Mouse (Mus musculus) forebrain, embryonic 13.5 days (tissue): ENCODE measurements around the gene Tjp1. TPM values are rescaled to one million over a fixed set of nuclear protein-coding genes. Genes with fewer than 3 reads are reported as not detected.

Source experiments
- ATAC-seq: fragments of 200-750 bp; cut with Nextera tagmentation; 2 replicates; pipeline ENCODE4 v1.8.0; 2017
- H3K27ac ChIP-seq: fragments of 300-500 bp; sonication (generic); 2 replicates; pipeline ENCODE4 v1.5.1; 2015; ENCODE audit warnings: inconsistent platforms, mild to moderate bottlenecking, moderate library complexity
- H3K27me3 ChIP-seq: fragments of 300-500 bp; sonication (generic); 2 replicates; pipeline ENCODE4 v1.6.1; 2015; ENCODE audit warnings: mild to moderate bottlenecking, inconsistent platforms
- H3K36me3 ChIP-seq: fragments of 300-500 bp; sonication (generic); 2 replicates; pipeline ENCODE4 v1.6.1; 2015; ENCODE audit warnings: mild to moderate bottlenecking, inconsistent platforms; ENCODE audit not compliant: poor library complexity, severe bottlenecking
- H3K4me1 ChIP-seq: fragments of 300-500 bp; sonication (generic); 2 replicates; pipeline ENCODE4 v1.6.1; 2015; ENCODE audit warnings: inconsistent platforms
- H3K4me2 ChIP-seq: fragments of 300-500 bp; sonication (generic); 2 replicates; pipeline ENCODE4 v1.6.1; 2015; ENCODE audit warnings: inconsistent platforms, mild to moderate bottlenecking, moderate library complexity
- H3K4me3 ChIP-seq: fragments of 300-500 bp; sonication (generic); 2 replicates; pipeline ENCODE4 v1.5.1; 2015; ENCODE audit warnings: mild to moderate bottlenecking, inconsistent platforms
- H3K9ac ChIP-seq: fragments of 300-500 bp; sonication (generic); 2 replicates; pipeline ENCODE4 v1.6.1; 2015; ENCODE audit warnings: mild to moderate bottlenecking, inconsistent platforms
- H3K9me3 ChIP-seq: fragments of 300-500 bp; sonication (generic); replicated peaks from 2 replicates; pipeline ENCODE4 v1.6.1; 2016; ENCODE audit warnings: inconsistent platforms
- WGBS: fragments of 180-500 bp; shearing (Covaris S2); methylation state at CpG from one replicate; pipeline ENCODE4 v1.1.7; 2015; 5-methylcytosine and 5-hydroxymethylcytosine counted together
- polyA plus RNA-seq: library from polyadenylated mRNA; unstranded; fragments of >200 nt; fragmentation: Nextera tagmentation; extraction: Ambion mirVana; gene quantifications from 2 replicates; pipeline ENCODE4 v1.2.1, GENCODE M21; 2015

The Tjp1 gene
- polyA plus RNA-seq, 1 experiment from 2014 or later: 19.9 TPM

DNA sequence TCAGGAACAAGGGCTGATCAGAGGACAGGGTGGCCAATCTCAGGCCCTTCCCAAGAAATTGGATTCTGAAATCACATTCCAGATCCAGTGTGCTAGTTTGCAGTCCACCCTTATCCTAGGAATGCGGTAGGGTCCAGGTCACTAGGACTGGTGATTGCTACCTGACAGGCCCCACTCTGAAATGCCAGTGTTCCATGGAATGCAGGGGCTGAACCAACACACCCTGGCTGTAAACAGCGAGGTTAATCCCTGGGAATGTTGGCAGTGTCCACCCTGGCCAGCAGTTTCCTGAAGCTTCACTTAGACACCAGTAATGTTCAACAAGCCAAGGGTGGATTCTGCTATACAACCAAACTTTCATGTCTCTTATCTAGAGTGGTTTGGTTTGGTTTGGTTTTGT, 45.4 kb downstream of the Tjp1 start:
- Histone ChIP-seq H3K36me3 (no peaks in the 10 kb centered on the region), H3K27ac (no peak overlapping the region), H3K9ac (no peak overlapping the region), H3K9me3 (no peaks in the 10 kb centered on the region), H3K4me3 (no peak overlapping the region), H3K27me3 (no peaks in the 10 kb centered on the region), H3K4me1 (peaks cover 8% of the 10 kb centered on the region), H3K4me2 (no peak overlapping the region)
- ATAC-seq: no peak
- 76% methylated on average over 2 of the region's 2 CpGs for WGBS

- no peak overlapping the region for H3K27ac ChIP-seq
- no peak overlapping the region for H3K4me3 ChIP-seq
- no peak overlapping the region for H3K4me2 ChIP-seq
- no peaks in the 10 kb centered on the region for H3K4me1 ChIP-seq
- H3K9me3 ChIP-seq: no peaks in the 10 kb centered on the region
- 78% methylated on average over 3 of the region's 3 CpGs for WGBS
- H3K27me3 ChIP-seq: no peaks in the 10 kb centered on the region
- no peak for ATAC-seq
- H3K36me3 ChIP-seq: no peaks in the 10 kb centered on the region
- H3K9ac ChIP-seq: no peak overlapping the region
Observed at GRCm38 (mm10) chr7:65472048-65472447, 55.5 kb downstream of the Tjp1 start.

DNA sequence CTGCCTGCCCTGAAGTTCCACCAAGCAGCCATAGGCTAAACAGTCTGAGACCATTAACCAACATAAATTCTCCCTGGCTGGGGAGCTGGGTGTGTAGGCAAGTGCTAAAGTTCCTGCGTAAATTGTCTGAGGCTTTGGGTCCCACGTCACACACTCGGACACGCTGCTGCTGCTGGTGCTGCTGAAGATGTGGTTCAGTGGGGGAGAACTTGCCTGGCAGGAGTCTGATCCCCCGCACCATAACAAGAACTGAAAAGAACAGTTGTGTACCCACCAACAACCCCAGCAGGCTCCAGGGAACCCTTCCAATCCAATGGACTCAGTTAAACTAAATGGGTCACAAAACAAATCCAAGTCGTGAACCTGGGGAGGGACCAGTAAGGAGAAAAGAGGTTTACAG, 56.2 kb downstream of the Tjp1 start:
- H3K4me1 ChIP-seq: no peaks in the 10 kb centered on the region
- no peak for ATAC-seq
- H3K4me2 ChIP-seq: no peak overlapping the region
- 81% methylated on average over 6 of the region's 6 CpGs for WGBS
- no peak overlapping the region for H3K9ac ChIP-seq
- H3K9me3 ChIP-seq: no peaks in the 10 kb centered on the region
- no peak overlapping the region for H3K4me3 ChIP-seq
- H3K27ac ChIP-seq: no peak overlapping the region
- H3K27me3 ChIP-seq: no peaks in the 10 kb centered on the region
- H3K36me3 ChIP-seq: no peaks in the 10 kb centered on the region

DNA sequence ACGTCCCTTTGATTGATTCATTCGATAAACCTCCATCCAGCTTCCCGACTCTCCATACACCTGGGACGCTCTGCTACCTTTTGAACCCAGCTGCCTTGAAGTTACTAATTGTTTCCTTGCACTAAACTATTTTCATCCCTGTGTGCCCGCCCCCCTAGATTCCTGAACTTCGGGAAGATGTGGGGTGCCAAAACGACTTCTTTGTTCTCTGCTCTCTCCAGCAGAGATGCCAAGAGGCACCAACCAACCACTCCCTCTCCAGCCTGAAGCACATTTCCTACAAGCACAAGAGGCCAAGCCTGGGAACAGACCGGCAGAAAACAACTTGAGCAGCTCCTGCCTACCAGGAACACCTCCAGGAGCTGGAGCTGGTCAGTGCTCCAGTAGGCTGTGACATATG, 57.4 kb downstream of the Tjp1 start:
- no peak overlapping the region for H3K4me3 ChIP-seq
- no peak for ATAC-seq
- 40% methylated on average over 8 of the region's 8 CpGs for WGBS

DNA sequence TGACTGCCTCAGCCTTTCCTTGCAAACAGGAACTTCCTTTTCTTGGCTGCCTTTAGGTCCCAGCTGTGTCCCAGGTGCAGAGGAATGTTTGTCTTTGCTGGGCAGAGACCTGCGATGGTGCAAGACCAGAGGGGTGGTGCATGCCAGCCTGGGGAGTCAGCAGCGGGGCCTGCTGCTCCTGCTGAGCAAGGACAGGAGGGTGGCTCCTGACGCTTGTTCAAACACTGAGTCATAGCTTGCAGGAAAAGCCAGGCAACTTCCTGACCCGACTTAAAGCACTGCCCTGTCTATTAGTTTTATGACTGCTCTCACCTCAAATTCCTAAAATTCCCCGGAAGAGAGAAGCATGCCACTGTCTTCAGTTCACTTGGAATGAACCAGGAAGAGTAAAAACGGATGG, 57.9 kb downstream of the Tjp1 start:
- Histone ChIP-seq H3K4me2 (no peak overlapping the region), H3K9me3 (no peaks in the 10 kb centered on the region), H3K36me3 (no peaks in the 10 kb centered on the region), H3K27me3 (no peaks in the 10 kb centered on the region), H3K4me1 (no peaks in the 10 kb centered on the region), H3K4me3 (no peak overlapping the region), H3K9ac (no peak overlapping the region), H3K27ac (no peak overlapping the region)
- no peak for ATAC-seq
- WGBS: 37% methylated on average over 6 of the region's 6 CpGs

More for the DNA sequence above, 57.4 kb downstream of the Tjp1 start:
- Histone ChIP-seq H3K9ac (no peak overlapping the region), H3K9me3 (no peaks in the 10 kb centered on the region), H3K27me3 (no peaks in the 10 kb centered on the region), H3K36me3 (no peaks in the 10 kb centered on the region), H3K27ac (no peak overlapping the region), H3K4me2 (no peak overlapping the region), H3K4me1 (no peaks in the 10 kb centered on the region)

- Histone ChIP-seq H3K4me1 (no peaks in the 10 kb centered on the region), H3K9me3 (no peaks in the 10 kb centered on the region), H3K4me3 (no peak overlapping the region), H3K9ac (no peak overlapping the region), H3K27ac (no peak overlapping the region), H3K27me3 (no peaks in the 10 kb centered on the region), H3K4me2 (no peak overlapping the region), H3K36me3 (no peaks in the 10 kb centered on the region)
- no peak for ATAC-seq
- 86% methylated on average over 8 of the region's 8 CpGs for WGBS
Observed at GRCm38 (mm10) chr7:65468191-65468590, 59.4 kb downstream of the Tjp1 start.

GRCm38 (mm10) chr7:65467306-65468021, 60.1 kb downstream of the Tjp1 start:
- Histone ChIP-seq H3K4me2 (no peak overlapping the region), H3K27ac (no peak overlapping the region), H3K9ac (no peak overlapping the region), H3K4me3 (no peak overlapping the region), H3K36me3 (no peaks in the 10 kb centered on the region), H3K9me3 (no peaks in the 10 kb centered on the region), H3K4me1 (no peaks in the 10 kb centered on the region), H3K27me3 (no peaks in the 10 kb centered on the region)
- WGBS: 84% methylated on average over 4 of the region's 4 CpGs
- ATAC-seq: no peak

DNA sequence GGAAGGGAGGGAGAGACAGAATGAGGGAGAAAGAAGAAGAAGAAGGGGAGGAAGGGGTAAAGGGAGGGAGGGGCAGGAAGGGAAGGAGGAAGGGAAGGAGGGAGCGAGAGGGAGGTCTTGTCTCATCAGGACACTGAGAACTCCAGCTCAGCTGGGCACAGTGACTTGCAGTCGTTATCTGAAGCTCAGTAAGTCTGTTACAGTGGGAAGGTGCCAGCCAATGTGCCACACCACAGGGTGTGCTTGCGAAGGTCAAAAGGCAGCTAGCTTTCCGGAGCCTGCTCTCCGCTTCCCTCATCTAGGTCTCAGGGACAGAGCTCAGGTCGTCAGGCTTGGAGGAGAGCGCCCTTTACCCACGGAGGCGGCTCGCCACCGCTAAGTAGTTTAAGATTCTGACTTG, 61.4 kb downstream of the Tjp1 start:
- Histone ChIP-seq H3K27ac (no peak overlapping the region), H3K9me3 (no peaks in the 10 kb centered on the region), H3K27me3 (no peaks in the 10 kb centered on the region), H3K4me3 (no peak overlapping the region), H3K4me2 (no peak overlapping the region), H3K36me3 (no peaks in the 10 kb centered on the region), H3K4me1 (no peaks in the 10 kb centered on the region), H3K9ac (no peak overlapping the region)
- 41% methylated on average over 11 of the region's 11 CpGs for WGBS
- ATAC-seq: no peak

DNA sequence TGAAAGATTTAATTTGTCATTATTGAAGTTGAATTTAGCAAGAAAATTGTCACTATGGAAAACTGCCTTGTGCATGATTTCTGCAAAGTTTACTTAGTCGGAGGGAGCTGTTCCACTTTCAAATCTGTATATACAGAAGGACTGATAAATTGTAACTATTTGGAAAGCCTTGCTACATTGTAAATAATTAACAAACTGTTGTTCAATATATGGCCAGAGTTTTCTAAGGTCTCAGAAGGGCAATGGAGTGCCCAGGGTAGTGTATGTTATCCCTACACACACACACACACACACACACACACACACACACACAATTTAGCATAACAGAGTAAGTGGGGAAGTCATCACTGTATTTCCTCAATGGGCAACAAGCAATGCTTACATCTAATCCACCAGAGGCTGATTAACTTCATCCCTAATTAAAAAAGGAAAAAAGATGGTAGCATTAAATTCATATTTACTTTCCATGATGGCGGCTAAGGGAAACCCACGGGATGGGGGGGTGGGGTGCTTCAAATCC, 63.0 kb downstream of the Tjp1 start:
- WGBS: 94% methylated on average over 3 of the region's 3 CpGs
- Histone ChIP-seq H3K9ac (no peak overlapping the region), H3K4me2 (no peak overlapping the region)

GRCm38 (mm10) chr7:65463438-65463837, 64.1 kb downstream of the Tjp1 start:
- Histone ChIP-seq H3K27ac (no peak overlapping the region), H3K4me2 (no peak overlapping the region), H3K27me3 (no peaks in the 10 kb centered on the region), H3K9me3 (no peaks in the 10 kb centered on the region), H3K36me3 (no peaks in the 10 kb centered on the region), H3K4me3 (no peak overlapping the region), H3K9ac (no peak overlapping the region), H3K4me1 (no peaks in the 10 kb centered on the region)
- no peak for ATAC-seq
- WGBS: 89% methylated on average over 4 of the region's 4 CpGs

More for the DNA sequence above, 63.0 kb downstream of the Tjp1 start:
- Histone ChIP-seq H3K4me1 (no peaks in the 10 kb centered on the region), H3K27me3 (no peaks in the 10 kb centered on the region), H3K27ac (no peak overlapping the region), H3K4me3 (no peak overlapping the region), H3K36me3 (no peaks in the 10 kb centered on the region), H3K9me3 (no peaks in the 10 kb centered on the region)
- ATAC-seq: no peak

DNA sequence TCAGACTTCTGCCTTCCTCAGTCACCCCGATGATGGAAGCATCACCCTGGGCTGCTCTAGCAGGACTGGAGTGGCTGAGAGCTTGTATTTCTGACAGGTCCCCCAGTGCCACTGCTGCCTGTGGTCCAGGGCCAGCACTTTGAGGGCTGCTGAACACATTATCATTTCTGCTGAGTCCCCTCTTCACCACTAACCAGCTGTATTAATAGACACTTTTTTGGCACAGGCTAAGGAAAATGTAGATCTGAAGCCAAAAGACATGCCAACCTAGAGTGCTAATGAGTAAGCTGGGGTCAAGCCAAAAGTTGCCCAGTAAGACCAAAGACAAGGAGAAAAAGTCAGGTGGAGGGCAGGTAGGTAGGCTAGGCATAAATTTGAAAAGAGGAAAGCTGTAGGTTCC, 66.2 kb downstream of the Tjp1 start:
- H3K4me2 ChIP-seq: no peak overlapping the region
- no peak overlapping the region for H3K27ac ChIP-seq
- no peak overlapping the region for H3K4me3 ChIP-seq
- ATAC-seq: no peak
- H3K36me3 ChIP-seq: no peaks in the 10 kb centered on the region
- no peaks in the 10 kb centered on the region for H3K9me3 ChIP-seq
- 75% methylated on average over 1 of the region's 1 CpGs for WGBS
- H3K4me1 ChIP-seq: no peaks in the 10 kb centered on the region
- no peak overlapping the region for H3K9ac ChIP-seq
- H3K27me3 ChIP-seq: no peaks in the 10 kb centered on the region

GRCm38 (mm10) chr7:65460196-65460595, 67.4 kb downstream of the Tjp1 start:
- no peak overlapping the region for H3K4me3 ChIP-seq
- 89% methylated on average over 3 of the region's 3 CpGs for WGBS
- H3K27ac ChIP-seq: no peak overlapping the region
- H3K4me2 ChIP-seq: no peak overlapping the region
- H3K4me1 ChIP-seq: no peaks in the 10 kb centered on the region
- H3K9ac ChIP-seq: no peak overlapping the region
- H3K27me3 ChIP-seq: no peaks in the 10 kb centered on the region
- ATAC-seq: no peak
- H3K36me3 ChIP-seq: no peaks in the 10 kb centered on the region
- no peaks in the 10 kb centered on the region for H3K9me3 ChIP-seq

- H3K9me3 ChIP-seq: no peaks in the 10 kb centered on the region
- WGBS: 74% methylated on average over 2 of the region's 2 CpGs
- no peak overlapping the region for H3K4me3 ChIP-seq
- H3K27ac ChIP-seq: no peak overlapping the region
- no peak overlapping the region for H3K4me2 ChIP-seq
- no peak overlapping the region for H3K9ac ChIP-seq
- H3K4me1 ChIP-seq: peaks cover 7% of the 10 kb centered on the region
- ATAC-seq: no peak
- H3K27me3 ChIP-seq: no peaks in the 10 kb centered on the region
- H3K36me3 ChIP-seq: no peaks in the 10 kb centered on the region
Observed at GRCm38 (mm10) chr7:65456031-65456430, 71.5 kb downstream of the Tjp1 start.
